Mouse (Mus musculus): ENCODE results near the gene 4930430F08Rik.
"Not testable (repeated sequence)": the region's sequence is repeated elsewhere in the genome, so short reads cannot be mapped to it uniquely, and the experiment has no call there.

The 4930430F08Rik gene

GRCm38 (mm10) chr10:100590323-100590722 is at the start of gene 4930430F08Rik, which contains the start of gene 1700017N19Rik:
Gene 4930430F08Rik, minus strand, starts transcription at chr10:100590423.
Gene 1700017N19Rik, plus strand, starts transcription at chr10:100590484.
- no peak for DNase-seq

GRCm38 (mm10) chr10:100629762-100630438 is 39.7 kb upstream of the 4930430F08Rik start:
- DNase-seq: peak; percentile 36

DNA sequence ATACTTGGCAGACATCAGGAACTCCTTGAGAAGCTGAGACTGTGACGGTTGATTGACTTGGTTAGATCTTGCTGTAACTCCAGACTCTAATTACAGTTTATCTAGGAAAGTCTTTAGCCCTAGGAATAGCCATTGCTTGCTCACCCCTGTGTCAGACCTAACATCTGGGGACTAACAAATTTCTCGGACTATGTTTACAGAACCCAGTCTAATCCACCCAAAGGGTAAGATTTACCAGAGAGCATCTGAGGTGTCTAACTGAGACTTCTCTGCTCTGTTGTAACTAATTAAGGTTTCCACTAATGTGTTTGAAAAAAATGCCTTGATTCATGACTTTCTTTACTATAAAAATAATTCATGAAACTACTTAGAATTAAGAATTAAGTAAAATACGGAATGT is 32.3 kb upstream of the 4930430F08Rik start:
- no peak for DNase-seq

GRCm38 (mm10) chr10:100620040-100620439 is 29.8 kb upstream of the 4930430F08Rik start:
- DNase-seq: no peak

DNA sequence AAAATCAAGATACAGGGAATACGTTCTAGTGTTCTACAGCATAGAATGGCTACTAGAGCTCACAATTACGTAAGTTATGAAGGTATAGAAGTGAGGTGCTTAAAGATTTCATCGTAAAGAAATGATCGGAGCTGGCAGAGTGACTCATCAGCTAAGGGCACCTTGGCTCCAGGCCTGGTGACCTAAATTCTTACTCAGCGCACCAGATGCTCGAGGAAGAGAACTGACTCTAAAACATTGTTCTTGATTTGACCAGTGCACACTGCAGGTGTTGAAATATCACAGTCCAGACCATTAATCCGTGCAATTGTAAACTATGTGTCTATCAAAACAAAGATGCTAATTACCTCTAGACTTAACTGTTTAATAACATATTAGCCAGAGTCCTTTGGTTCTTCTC is 29.3 kb upstream of the 4930430F08Rik start:
- DNase-seq: no peak

- DNase-seq: no peak
Observed at GRCm38 (mm10) chr10:100617233-100617903, 27.1 kb upstream of the 4930430F08Rik start.

DNA sequence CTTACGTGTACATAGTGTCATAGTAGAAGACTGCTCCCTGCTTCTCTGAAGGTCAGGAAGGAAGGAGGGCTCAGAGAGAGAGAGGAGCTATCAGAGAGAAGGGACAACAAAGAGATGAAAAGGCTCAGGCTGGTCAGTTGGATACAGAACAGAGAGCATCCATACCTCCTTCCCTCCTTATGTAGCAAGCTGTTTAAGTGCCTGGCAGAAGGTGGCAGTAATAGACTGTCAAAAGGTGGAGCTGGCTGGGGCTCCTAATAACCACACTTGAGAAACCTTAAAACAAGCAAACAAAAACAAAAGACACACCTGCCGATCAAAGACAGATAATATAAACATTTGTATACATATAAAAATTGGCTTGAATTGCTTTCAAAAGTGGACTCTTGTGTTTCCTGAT is 14.0 kb upstream of the 4930430F08Rik start:
- no peak for DNase-seq

DNA sequence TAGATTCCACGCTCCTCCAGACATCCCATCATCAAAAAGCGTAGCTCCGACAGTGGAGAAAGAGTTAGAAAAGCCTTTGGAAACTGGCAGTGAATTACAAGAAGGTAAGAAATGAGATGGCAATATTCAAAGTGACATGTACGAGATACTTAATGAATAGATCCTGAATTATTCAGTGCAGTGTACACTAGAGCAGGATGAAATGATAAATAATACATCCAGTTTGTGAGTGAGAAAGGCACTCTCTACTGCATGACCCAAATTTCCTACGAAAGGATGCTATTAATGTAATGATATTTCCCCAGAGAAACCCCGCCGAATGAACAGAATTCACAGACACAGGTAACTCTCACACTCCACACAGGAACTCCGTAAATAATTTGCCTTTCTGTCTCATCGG is 13.3 kb upstream of the 4930430F08Rik start:
- DNase-seq: no peak

DNA sequence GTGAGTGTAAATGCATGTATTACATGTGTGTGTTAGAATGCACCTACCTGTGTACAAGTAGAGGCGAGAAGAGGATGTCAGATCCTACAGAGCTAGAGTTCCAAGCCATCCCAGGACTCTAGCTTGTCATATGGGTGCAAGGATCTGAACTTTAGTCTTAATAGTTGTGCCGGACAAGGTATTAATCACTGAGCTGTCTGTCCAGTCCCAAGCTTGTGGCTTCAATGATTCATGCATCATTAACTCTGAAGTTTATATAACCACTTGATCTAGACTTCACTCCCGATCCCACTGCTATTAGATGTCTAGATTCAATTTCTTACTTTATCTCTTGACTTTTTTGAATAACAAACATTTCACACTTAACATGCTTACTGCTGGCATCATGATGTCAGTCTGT is 8.1 kb upstream of the 4930430F08Rik start:
- DNase-seq: no peak

GRCm38 (mm10) chr10:100588932-100589388 is 1.3 kb downstream of the 4930430F08Rik start:
- DNase-seq: peak; percentile 92

DNA sequence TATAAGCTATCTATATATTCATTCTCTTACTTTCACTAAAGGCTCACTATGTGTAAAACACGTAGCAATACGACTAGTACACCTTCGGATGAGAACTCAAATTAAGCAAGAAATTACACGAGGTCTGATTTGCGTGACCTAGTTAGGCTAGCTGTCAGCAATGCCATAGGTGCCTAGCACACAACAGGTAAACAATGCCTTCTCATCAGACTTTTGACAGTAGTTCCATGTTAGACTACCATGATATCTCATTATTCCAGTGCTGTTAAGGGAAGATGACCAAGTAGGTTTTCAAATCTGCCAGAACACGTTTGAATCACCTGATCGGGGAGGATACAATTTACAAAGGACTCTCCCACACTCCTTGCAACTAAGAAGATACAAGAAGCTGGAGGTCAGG is 1.7 kb downstream of the 4930430F08Rik start:
- no peak for DNase-seq

- no peak for DNase-seq
Observed at GRCm38 (mm10) chr10:100584178-100584577, 6.0 kb downstream of the 4930430F08Rik start.

DNA sequence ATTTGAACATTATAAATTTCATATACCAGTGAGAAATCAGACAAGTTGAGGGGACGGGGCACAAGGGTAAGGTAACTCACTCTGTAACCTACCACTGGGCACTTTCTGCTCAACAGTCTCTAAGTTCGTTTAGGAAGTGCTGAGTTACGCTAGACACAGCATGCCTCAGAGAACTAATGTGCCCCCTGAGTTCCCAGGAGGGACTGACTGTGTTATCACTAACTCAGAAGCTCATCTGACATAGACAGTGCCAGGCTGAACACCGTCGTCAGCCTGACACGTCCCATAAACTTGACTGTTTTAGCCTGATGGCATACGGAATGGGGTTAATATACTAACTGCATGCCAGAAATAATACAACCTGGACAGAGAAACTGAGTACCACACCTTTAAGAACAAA is 14.9 kb downstream of the 4930430F08Rik start:
- DNase-seq: no peak

GRCm38 (mm10) chr10:100574505-100575149 is 15.6 kb downstream of the 4930430F08Rik start:
- DNase-seq: no peak

DNA sequence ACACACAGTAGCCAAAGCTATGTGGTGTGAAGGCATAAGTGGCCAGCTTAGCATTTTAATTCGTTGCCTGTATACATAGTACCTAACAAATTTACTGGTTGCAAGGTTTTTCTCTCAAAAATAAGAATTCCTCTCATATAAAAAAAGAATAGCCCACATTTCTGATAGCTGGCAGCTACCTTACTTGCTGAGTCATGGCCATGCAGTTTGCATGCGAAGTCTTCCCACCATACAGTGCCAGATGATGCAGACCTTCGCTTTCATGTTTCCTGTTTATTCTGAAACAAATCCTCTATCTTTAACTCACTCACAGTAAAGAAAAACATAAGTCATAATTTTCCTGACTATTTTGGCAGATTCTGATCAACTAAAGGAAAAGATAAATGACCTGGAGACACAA is 18.5 kb downstream of the 4930430F08Rik start:
- no peak for DNase-seq

DNA sequence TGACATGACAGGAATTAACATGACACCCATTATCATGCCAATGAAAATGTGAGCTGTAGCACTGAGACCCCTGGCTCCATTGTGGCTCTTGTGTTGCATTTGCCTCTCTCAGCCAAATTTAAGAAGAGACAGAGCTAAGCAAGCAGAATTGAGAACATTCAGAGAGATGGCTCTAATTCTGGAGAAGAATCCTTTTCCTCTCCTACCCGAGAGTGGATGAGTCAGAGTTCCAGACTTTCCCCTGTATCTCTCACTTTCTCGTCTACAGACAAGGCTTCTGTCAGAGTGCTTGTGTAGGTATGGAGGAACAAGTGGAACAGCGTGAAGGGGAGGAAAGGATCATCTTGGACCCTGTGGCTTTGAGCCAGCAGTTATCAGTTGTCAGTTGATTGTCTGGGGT is 26.1 kb downstream of the 4930430F08Rik start:
- no peak for DNase-seq

DNA sequence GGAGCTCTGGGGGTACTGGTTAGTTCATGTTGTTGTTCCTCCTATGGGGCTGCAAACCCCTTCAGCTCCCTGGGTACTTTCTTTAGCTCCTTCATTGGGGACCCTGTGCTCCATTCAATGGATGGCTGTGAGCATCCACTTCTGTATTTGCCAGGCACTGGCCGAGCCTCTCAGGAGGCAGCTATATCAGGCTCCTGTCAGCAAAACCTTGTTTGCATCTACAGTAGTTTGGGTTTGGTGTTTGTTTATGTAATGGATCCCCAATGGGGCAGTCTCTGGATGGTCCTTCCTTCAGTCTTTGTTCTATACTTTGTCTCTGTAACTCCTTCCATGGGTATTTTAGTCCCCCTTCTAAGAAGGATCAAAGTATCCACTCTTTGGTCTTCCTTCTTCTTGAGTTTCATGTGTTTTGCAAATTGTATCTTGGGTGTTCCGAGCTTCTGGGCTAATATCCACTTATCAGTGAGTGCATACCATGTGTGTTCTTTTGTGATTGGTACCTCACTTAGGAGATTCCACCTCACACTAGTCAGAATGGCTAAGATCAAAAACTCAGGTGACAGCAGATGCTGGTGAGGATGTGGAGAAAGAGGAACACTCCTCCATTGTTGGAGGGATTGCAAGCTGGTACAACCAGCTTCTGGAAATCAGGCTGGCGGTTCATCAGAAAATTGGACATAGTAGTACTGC is 29.9 kb downstream of the 4930430F08Rik start:
- DNase-seq: not testable (repeated sequence)

- no peak for DNase-seq
Observed at GRCm38 (mm10) chr10:100556566-100557175, 33.6 kb downstream of the 4930430F08Rik start.

- no peak for DNase-seq
Observed at GRCm38 (mm10) chr10:100524499-100525390, 65.5 kb downstream of the 4930430F08Rik start.

DNA sequence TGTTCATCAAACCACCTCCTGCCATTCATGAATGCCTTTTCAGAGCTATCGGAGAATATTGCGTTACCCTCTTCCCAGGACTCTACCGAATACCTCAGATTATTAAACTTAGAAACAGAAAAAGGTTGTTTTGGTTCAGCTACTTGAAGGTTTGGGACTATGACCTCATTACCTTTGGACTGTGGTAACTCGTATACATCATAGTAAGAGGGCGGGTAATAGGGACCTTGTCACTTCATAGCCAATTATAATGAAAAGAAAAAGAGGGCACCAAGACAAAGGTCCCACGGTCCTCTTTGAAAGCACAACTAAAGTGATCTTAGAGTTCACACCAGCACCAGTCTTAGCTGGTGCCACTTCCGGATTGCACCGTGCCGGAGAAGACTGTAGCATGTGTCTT is 67.9 kb downstream of the 4930430F08Rik start:
- DNase-seq: no peak

All from lung, postnatal 14 days (tissue).